Mouse (Mus musculus): ENCODE measurements around the gene Tbp.

The Tbp gene
- long read RNA-seq, experiment 1, full-length matches to known transcripts, result 4 of 9 reads
- long read RNA-seq, experiment 1, partial matches to known transcripts, result 2 of 9 reads
- long read RNA-seq, experiment 1, other reads (novel, unspliced or antisense), result 3 of 9 reads
- long read RNA-seq, experiment 2, full-length matches to known transcripts, result 10 of 14 reads
- long read RNA-seq, experiment 2, partial matches to known transcripts, result 1 of 14 reads
- long read RNA-seq, experiment 2, other reads (novel, unspliced or antisense), result 3 of 14 reads

DNA sequence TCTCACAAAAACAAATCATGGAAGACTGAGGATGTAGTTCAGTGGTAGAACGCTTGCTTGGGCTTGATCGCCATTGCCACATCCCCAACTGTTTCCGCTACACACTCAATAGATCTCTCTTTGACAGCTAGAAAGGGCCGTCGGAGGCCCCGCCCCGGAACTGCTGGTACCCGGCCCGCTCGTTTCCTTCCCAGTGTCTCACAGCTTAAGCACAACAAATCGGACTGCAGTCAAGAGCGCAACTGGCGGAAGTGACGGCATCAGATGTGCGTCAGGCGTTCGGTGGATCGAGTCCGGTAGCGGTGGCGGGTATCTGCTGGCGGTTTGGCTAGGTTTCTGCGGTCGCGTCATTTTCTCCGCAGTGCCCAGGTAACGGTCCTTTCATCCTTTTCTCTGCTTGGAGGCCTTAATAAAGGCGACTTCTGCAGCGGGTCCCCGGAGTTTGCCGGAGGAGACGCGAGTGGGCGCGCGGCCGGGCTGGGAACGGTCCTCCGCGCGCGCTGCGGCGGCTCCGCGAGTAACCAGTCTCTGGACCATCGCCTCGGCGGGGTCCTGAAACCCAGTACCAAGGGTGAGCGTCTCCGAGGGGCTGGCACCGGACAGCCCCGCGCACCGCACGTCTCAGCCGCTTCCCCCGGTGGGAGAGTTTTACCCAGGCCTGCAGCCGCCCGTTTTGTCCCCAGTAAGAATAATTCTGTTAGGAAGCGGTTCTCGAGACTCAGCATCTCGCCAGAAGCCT lies at the start of gene Tbp, which contains the start of gene Psmb1:
Gene Tbp (plus strand): TSS at position 233 of the 739 bp plus-strand sequence.
Gene Psmb1 (minus strand): TSS at position 96 of the 739 bp plus-strand sequence.
- intact Hi-C loops (cut with DNase I), result no loop called here

DNA sequence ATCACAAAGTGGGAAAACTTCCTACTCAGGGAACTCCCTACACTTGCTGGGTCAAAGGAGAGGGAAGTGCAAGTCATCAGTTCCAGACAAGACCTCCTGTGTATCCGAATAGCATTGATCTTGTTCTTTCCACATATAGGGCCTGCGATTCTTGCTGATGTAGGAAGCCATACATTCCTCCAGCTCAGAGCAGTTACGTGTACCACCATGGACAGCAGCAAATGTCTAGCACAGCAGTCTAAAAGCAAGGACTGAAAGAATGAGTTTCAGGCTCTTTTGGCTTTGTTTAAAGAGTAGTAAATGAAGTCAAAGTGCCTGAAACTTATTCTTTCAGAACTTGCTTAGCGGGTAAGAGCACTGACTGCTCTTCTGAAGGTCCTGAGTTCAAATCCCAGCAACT lies 44.5 kb upstream of the Tbp start:
- intact Hi-C loops (cut with DNase I), result no loop called here

DNA sequence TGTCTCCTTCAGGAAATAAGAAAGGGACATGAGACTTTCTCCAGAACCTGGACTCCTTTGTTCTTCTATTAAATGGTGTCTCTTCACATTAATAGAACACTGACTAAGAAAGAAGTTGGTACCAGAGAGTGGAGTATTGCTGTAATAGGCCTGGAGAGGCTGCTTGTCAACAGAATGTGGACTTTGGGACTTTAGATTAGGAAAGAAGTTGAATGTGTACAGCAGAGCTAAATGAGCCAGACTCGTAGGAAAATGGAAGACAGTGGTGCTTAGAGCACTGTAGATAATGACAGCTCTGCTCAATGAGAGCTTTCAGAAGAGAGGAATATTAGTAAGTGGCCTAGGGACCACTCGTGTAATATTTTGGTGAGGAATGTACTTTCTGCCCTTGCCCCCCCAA lies 43.1 kb upstream of the Tbp start:
- intact Hi-C loops (cut with DNase I), result no loop called here

- intact Hi-C loops (cut with DNase I), result loop anchor here (10.0 kb wide), 1 partner anchor 75 kb away; no protein-coding TSS in a partner anchor
These were observed 39.9 kb upstream of the Tbp start for GRCm38 (mm10) chr17:15459761-15460160.

DNA sequence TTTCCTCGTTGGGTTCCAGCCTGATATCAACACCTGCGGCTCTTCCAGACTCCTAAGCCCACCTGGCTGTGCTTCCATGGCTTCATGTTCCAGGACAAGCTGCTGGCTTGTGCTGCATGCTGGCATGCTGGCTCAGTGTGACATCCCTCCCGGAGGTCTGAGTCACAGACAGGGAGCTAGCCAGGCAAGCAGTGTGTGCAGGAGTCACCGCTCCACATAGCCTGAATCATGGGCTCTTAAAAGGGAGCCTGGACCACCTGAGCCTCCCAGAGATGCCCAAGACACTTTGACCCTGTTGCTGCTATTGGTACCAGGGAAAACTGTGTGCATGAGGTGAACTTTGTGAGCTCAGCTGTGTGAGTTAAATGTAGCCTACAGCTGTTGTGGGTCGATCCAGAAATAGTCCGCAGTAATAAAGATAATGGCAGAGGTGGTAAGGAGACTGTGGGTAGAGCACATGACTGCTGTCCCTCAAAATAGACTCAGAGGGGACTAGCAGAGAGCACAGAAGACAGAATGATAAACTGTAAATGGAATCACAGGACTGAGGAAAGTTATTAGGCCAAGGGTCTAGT lies 37.7 kb upstream of the Tbp start:
- intact Hi-C loops (cut with DNase I), result loop anchor here (10.0 kb wide), 1 partner anchor 77 kb away; no protein-coding TSS in a partner anchor

- intact Hi-C loops (cut with DNase I), result loop anchor here (2.0 to 10.0 kb wide), 3 partner anchors 45 to 403 kb away; no protein-coding TSS in a partner anchor
These were observed 32.0 kb upstream of the Tbp start for GRCm38 (mm10) chr17:15467669-15468068.

DNA sequence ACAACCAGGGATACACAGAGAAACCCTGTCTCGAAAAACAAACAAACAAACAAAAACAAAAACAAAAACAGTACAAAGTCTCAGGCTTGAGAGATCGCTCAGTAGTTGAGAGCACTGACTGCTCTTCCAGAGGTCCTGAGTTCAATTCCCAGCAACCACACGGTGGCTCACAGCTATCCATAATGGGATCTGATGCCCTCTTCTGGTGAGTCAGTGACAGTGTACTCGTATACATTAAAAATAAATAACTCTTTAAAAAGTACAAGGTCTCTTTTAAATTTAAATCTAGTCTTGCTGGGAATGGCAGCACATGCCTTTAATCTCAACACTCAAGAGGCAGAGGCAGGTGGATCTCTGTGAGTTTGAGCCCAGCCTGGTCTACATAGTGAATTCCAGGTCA lies 27.0 kb upstream of the Tbp start:
- intact Hi-C loops (cut with DNase I), result no loop called here

GRCm38 (mm10) chr17:15490542-15490941 lies 9.1 kb upstream of the Tbp start:
- intact Hi-C loops (cut with DNase I), result no loop called here

DNA sequence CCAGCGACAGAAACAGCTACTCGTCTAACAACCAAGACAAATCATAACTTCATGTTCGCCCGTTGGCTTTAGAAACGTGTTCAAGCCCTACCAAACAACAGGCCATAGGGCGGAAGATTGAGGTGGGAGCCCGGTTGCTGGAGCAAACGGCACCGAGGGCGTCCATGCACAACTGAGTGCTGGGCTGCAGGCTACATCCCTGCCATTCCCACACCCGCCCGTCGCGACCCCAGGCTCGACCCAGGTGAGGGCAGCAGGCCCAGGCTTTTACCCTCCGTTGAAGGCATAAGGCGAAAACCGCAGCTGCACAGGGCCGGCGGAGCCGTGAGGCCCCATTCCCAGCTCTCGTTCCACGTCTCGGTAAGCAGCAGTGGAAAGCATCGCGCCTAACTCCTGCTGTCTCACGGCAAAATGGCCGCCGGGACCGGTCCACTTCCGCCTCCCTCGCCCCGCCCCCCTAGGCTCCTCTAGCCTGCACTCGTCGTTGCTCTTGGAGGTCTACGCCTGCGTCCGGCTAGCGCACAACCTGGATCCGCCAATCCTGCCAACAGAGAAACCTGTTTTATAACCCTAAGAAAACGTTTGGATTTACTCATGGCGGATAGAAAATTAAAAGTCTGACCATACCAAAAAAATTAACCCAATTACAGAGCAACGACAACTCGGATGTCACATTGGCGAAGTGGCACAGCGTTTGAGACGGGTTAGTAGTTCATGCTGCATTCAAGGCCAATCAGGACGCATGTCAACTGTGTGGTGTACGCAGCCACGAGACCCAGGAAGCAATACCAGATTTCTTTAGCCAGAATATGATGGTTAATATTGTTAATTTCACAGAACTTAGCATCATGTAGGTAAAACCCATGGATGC lies 1.6 kb upstream of the Tbp start:
- intact Hi-C loops (cut with DNase I), result no loop called here

- intact Hi-C loops (cut with DNase I), result no loop called here
These were observed 955 bp upstream of the Tbp start for GRCm38 (mm10) chr17:15498753-15499113.

DNA sequence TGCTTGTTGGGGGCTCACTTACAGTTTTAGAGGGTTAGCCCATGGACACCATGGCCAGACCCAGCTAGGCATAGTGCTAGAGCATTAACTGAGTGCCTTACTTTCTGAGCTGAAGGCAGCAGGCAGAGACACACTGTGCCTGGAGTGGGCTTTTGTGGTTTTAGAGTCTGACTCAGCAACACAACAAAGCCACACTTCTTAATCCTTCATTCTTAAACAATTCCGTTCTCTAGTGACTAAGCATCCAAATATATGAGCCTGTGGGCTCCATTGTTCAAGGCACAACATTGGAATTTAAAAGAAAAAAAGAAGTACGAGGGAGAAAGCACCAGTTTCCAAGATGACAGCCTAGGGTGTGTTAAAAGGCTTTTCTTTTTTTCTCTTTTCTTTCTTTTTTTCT lies 11.0 kb downstream of the Tbp start:
- intact Hi-C loops (cut with DNase I), result no loop called here

DNA sequence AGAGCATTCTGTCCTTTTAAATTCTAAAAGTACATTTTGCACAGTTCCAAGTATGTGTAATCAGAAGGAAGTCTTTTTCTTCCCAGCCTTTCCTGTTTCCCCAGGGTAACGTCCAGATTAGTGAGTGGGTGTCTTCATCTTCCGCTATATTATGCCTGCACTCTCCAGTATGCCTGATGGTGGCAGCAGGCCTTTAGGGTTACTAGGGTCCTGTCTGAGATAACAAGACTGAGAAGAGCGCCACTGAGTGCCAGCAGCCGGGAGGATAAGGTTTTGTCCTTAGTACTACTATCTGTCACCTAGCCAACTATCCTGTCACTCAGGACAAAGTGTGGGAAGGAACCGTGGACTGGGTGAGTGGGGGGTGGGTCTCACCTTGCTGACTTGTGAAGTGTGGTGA lies 18.1 kb downstream of the Tbp start:
- intact Hi-C loops (cut with DNase I), result no loop called here

- intact Hi-C loops (cut with DNase I), result no loop called here
These were observed 18.5 kb downstream of the Tbp start for GRCm38 (mm10) chr17:15518186-15518585.

GRCm38 (mm10) chr17:15518766-15519165 lies 19.1 kb downstream of the Tbp start:
- intact Hi-C loops (cut with DNase I), result no loop called here

- intact Hi-C loops (cut with DNase I), result loop anchor here (5.0 to 10.0 kb wide), 2 partner anchors 36 to 178 kb away; partner anchors contain the start of genes Chd1 and Prdm9
These were observed 26.6 kb downstream of the Tbp start for GRCm38 (mm10) chr17:15526304-15526703.

- intact Hi-C loops (cut with DNase I), result loop anchor here (5.0 to 10.0 kb wide), 2 partner anchors 35 to 178 kb away; partner anchors contain the start of genes Chd1 and Prdm9
These were observed 27.5 kb downstream of the Tbp start, which contains the start of gene Pdcd2 for GRCm38 (mm10) chr17:15526986-15527810. Pdcd2 (minus strand) TSS chr17:15527301.

DNA sequence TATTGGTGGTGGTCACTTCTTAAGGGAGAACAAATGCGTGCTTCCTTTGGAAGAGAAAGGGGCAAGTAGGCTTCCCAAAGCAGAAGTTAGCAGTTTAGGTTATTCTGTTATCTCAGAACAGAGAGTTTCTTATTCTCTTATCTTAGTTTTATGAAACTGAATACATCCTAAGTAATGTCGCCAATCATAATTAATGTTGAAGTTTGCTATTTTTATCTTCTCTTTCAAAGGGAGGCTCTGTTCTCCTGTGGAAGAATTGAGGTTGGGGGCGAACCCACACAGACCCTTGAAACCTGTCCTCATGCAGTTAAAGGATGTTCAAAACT lies 28.1 kb downstream of the Tbp start:
- intact Hi-C loops (cut with DNase I), result loop anchor here (5.0 to 10.0 kb wide), 2 partner anchors 35 to 177 kb away; partner anchors contain the start of genes Chd1 and Prdm9

DNA sequence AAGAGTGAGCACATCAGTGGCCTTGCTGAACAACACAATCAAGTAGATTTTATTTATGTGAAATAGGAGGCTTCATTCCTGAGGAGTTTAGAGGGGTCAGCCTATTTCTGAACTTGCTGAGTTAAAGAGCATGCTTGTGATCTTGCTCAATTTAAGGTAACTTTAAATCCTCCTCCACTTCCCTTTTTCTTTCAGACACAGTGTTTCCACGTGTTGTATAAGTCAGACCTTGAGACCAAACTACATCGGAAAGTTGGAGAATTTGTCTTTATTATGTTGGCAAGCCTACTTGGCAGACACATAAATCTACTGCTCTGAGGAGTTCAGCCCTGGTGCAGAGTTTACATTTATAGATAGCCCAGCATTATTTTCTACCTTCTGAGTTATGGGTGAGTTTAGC lies 29.2 kb downstream of the Tbp start:
- intact Hi-C loops (cut with DNase I), result loop anchor here (5.0 to 10.0 kb wide), 2 partner anchors 33 to 176 kb away; partner anchors contain the start of genes Chd1 and Prdm9

DNA sequence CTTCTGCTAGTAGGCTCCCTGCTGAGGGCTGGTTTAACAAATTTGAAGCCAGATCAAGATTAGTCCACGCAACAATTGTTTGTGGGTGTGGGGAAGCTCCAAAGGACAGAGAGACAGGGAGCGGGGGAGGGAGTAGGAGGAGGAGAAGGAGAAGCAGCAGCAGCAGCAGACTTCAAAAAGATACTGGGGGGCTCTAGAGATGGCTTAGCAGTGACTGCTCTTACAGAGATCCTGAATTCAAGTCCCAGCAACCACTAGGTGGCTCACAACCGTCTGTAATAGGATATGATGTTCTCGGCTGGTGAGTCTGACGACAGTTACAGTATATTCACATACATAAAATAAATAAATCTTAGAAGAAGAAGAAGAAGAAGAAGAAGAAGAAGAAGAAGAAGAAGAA lies 30.5 kb downstream of the Tbp start:
- intact Hi-C loops (cut with DNase I), result no loop called here

DNA sequence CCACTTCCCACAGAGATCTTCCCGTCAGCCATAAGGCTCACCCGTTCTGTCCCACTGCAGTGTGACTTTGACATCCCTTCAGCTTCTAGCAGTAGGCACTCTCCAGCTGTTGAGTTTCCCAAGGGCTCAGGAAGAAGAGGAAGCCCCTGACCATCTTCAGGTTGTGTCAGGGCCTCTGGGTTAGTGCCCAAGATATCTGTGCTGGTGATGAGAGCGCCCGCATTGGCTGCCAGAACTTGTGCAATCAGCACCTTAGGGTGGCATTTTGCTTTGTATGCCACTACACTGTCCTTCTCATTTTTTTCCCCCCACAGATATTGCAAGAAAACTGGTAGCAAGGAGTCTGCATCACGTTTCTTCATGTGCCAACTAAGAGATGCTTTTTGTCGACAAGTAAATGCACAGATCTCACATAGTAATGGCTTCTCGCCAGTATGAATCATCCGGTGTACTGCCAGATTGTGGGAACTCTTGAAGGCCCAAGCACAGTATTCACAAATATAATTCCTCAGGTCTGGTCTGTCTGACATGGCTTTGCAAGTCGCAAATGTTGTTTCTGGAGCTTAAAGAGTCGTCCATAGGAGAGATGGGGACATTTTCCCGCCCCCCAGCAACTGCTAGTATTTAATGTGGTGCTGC lies 35.6 kb downstream of the Tbp start:
- intact Hi-C loops (cut with DNase I), result no loop called here

Measured in adrenal gland (tissue).